Mouse (Mus musculus) left cerebral cortex, postnatal 14 days (tissue): ENCODE data around the gene Cacna1c. TPM values are rescaled to one million over a fixed set of nuclear protein-coding genes. Genes with fewer than 3 reads are reported as not detected.
A peak's percentile ranks its signal among the peaks of the same experiment; 100 is the strongest.

Source experiments
- DNase-seq, 2 experiments: peaks; one replicate each; pipeline ENCODE4 v3.0.0; 2021 to 2022; ENCODE audit warnings: low spot score in 2 of 2, mixed read lengths in 1 of 2
- intact Hi-C: fragments of 180-260 bp; cut with DNase I; formaldehyde crosslinking; loops from one replicate; pipeline ENCODE4 v1.15.1; 2025
- total RNA-seq, 2 experiments: library from RNA; stranded (reverse); gene quantifications; 2 replicates each; pipeline ENCODE4 v1.2.3; 2021

Gene Cacna1c
- total RNA-seq, 2 experiments from 2014 or later, result 66.9 to 73.5 TPM

GRCm38 (mm10) chr6:119177101-119177500 is 19.1 kb downstream of the Cacna1c start:
- no peak for DNase-seq
- intact Hi-C loops, result loop anchor here (5.0 kb wide), 1 partner anchor 70 kb away; no protein-coding TSS in a partner anchor

GRCm38 (mm10) chr6:119176103-119176502 is 20.1 kb downstream of the Cacna1c start:
- intact Hi-C loops, result loop anchor here (5.0 kb wide), 1 partner anchor 69 kb away; no protein-coding TSS in a partner anchor
- no peak for DNase-seq

- peak; percentile 89 to 92 for DNase-seq
- intact Hi-C loops, result loop anchor here (5.0 kb wide), 1 partner anchor 68 kb away; no protein-coding TSS in a partner anchor
These were observed 21.0 kb downstream of the Cacna1c start, which contains the start of gene Dcp1b for GRCm38 (mm10) chr6:119175078-119175853. Gene Dcp1b (plus strand): TSS chr6:119175253.

- intact Hi-C loops, result loop anchor here (5.0 kb wide), 1 partner anchor 67 kb away; no protein-coding TSS in a partner anchor
- no peak for DNase-seq
These were observed 21.7 kb downstream of the Cacna1c start for GRCm38 (mm10) chr6:119174307-119175074.

GRCm38 (mm10) chr6:119165677-119166076 is 30.5 kb downstream of the Cacna1c start:
- DNase-seq, result no peak
- intact Hi-C loops, result no loop called here

GRCm38 (mm10) chr6:119145109-119145508 is 51.1 kb downstream of the Cacna1c start:
- DNase-seq, result no peak
- intact Hi-C loops, result no loop called here

- DNase-seq, result no peak
- intact Hi-C loops, result no loop called here
These were observed 56.7 kb downstream of the Cacna1c start for GRCm38 (mm10) chr6:119139561-119139960.

GRCm38 (mm10) chr6:119137768-119138167 is 58.5 kb downstream of the Cacna1c start:
- no peak for DNase-seq
- intact Hi-C loops, result no loop called here

- intact Hi-C loops, result no loop called here
These were observed 63.4 kb downstream of the Cacna1c start for GRCm38 (mm10) chr6:119132863-119133262.

GRCm38 (mm10) chr6:119132111-119132735 is 64.0 kb downstream of the Cacna1c start:
- intact Hi-C loops, result no loop called here
- peak in 1 of 2 experiments; percentile 25 for DNase-seq

More at GRCm38 (mm10) chr6:119132863-119133262, 63.4 kb downstream of the Cacna1c start:
- DNase-seq, result peak in 1 of 2 experiments; percentile 43

GRCm38 (mm10) chr6:119129664-119130063 is 66.6 kb downstream of the Cacna1c start:
- DNase-seq, result peak in 1 of 2 experiments; percentile 43
- intact Hi-C loops, result loop anchor here (10.0 kb wide), 2 partner anchors 215 to 305 kb away; no protein-coding TSS in a partner anchor

GRCm38 (mm10) chr6:119128521-119128920 is 67.7 kb downstream of the Cacna1c start:
- no peak for DNase-seq
- intact Hi-C loops, result loop anchor here (10.0 kb wide), 2 partner anchors 216 to 306 kb away; no protein-coding TSS in a partner anchor

GRCm38 (mm10) chr6:119128076-119128475 is 68.1 kb downstream of the Cacna1c start:
- DNase-seq, result no peak
- intact Hi-C loops, result loop anchor here (10.0 kb wide), 2 partner anchors 217 to 307 kb away; no protein-coding TSS in a partner anchor

GRCm38 (mm10) chr6:119126991-119127390 is 69.2 kb downstream of the Cacna1c start:
- DNase-seq, result no peak
- intact Hi-C loops, result loop anchor here (10.0 kb wide), 2 partner anchors 218 to 308 kb away; no protein-coding TSS in a partner anchor

- intact Hi-C loops, result no loop called here
- no peak for DNase-seq
These were observed 77.8 kb downstream of the Cacna1c start for GRCm38 (mm10) chr6:119118371-119118770.

GRCm38 (mm10) chr6:119116290-119116689 is 79.9 kb downstream of the Cacna1c start:
- DNase-seq, result no peak
- intact Hi-C loops, result no loop called here

GRCm38 (mm10) chr6:119113362-119113761 is 82.9 kb downstream of the Cacna1c start:
- no peak for DNase-seq
- intact Hi-C loops, result no loop called here

- intact Hi-C loops, result no loop called here
- no peak for DNase-seq
These were observed 85.8 kb downstream of the Cacna1c start for GRCm38 (mm10) chr6:119110369-119110768.
